Mouse (Mus musculus): ENCODE results near the gene Mfsd4b5.
"Not testable (repeated sequence)": the region's sequence is repeated elsewhere in the genome, so short reads cannot be mapped to it uniquely, and the experiment has no call there.

Gene Mfsd4b5

DNA sequence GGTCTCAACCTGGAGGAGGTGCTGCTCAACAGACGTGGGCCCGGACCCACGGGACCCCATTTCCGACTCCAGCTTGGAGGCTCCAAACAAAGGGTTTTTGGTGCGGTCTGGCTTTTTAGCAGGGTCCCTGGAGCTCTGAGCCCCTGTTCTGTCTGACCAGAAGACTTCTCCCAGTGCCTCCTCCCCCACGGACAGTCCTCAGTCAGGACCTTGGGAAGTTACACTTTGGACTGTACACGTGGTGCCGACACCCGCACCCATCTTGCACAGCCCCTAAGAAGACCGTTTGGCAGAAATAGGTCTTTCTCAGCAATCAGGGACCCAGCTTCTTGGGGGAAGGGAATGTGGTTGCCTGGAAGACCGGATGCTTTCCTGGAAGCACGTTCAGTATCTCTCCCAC lies at the start of gene Mfsd4b5:
TSS of gene Mfsd4b5 (minus strand) at position 181 of the 400 bp plus-strand sequence.
- DNase-seq (ENCODE audit: extremely low read depth, insufficient read length, low spot score): no peak

DNA sequence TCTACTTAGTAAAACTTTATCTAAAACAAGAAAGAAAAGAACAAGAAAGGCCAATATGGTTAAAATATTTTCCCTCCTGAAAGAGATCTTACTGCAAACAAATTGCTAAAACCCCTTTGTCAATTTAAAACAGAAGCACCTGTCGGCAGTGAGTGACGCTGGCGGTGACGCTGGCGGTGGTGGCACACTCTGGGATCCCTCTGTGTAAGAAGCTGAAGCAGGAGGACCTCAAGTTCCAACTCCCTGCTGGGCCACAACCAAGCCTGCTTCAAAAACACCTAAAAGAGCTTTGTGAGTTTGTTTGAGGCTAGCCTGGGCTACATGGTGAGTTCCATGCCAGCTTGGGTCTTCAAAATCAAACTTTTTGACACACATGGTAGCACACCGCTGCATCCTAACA lies 48.5 kb upstream of the Mfsd4b5 start:
- no peak for DNase-seq (ENCODE audit: extremely low read depth, insufficient read length, low spot score)

DNA sequence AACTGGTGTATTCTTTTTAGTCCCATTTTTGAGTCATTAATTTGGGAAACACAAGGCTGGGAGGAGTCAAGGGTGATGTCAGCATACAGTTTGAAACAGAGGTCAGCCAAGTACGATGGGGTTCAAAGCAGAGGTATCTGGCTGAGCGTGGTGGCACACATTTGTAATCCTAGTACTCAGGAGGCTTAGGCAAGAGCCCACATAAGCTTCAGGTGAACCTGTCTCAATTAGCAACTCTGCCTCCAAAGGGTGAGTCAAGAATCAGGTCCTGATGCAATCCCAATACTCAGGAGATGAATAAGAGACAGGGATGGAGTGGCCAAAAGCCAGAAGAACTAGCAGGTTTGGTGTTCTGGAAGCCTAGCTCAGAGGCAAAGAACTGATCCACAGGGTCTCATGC lies 46.5 kb upstream of the Mfsd4b5 start:
- DNase-seq (ENCODE audit: extremely low read depth, insufficient read length, low spot score): no peak

DNA sequence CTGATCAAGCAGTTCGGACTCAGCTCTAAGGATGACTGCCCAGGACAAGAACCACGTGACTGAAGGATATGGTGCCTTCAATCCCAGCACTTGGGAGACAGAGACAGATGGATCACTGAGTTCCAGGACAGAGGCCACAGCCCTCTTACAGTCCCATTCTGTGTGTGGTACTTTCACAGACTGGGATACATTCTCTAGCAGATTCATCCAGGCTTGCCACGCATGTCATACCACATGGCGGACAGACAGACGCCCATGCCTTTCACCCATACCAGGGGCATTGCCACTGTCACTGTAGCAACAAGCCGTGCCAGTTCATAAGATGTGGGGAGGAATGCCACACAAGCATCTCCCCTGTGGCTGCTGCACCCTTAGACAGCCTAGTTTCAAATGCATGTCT lies 44.3 kb upstream of the Mfsd4b5 start:
- no peak for DNase-seq (ENCODE audit: extremely low read depth, insufficient read length, low spot score)

DNA sequence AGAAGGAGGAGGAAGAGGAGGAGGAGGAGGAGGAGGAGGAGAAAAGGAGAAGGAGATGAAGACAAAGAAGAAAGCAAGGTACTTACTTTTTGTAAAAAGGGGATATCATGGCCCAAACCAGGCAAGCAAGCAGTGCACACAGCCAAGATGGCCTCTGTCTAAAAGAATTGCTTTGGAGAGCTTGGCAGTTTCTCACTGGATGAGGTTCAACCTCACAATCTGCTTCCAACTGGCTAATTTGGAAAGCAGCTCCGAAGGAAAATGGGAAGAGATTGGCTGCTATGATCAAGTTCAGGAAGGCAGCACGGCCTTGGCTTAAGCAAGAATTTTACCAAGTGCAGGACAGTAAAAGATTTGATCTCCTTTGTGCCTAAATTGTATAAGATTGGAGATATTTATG lies 43.2 kb upstream of the Mfsd4b5 start:
- no peak for DNase-seq (ENCODE audit: extremely low read depth, insufficient read length, low spot score)

DNA sequence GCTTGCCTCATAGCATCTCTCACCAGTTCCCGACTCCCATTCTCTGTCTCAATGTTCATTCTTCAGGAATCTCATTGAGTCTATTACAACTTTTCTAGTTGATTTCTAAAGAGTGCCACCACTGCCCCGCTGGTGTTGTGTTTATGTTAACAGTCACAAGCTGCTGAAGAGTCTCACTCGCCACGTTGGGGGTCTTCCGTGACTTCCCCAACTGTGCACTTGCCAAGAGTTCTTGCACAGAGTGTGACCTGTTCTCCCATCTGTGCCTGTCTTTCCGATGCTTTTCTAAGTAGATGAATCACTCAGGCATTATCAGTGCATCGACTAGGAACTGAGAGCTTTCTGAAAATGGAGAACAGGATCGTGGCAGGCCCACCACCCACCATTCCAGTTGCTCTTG lies 41.6 kb upstream of the Mfsd4b5 start:
- no peak for DNase-seq (ENCODE audit: extremely low read depth, insufficient read length, low spot score)

DNA sequence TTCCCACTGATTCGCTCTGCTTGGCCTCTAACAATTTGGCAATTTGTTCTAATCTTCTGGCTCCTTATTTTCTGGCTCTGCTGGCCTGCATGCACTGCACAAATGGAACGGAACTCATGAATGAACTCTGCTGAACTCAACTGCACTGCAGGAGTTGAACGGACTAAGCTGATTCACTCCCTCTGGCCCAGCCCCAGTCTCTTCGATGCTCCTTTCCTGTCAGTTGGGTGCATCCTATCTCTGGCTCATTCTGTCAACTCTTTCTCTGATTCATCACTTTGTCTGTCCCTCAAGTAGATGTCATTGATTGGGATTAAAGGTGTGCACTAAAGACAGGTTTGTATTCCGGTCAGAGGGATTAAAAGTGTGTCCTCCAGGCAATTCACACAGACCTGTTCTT lies 40.1 kb upstream of the Mfsd4b5 start:
- DNase-seq (ENCODE audit: extremely low read depth, insufficient read length, low spot score): no peak

DNA sequence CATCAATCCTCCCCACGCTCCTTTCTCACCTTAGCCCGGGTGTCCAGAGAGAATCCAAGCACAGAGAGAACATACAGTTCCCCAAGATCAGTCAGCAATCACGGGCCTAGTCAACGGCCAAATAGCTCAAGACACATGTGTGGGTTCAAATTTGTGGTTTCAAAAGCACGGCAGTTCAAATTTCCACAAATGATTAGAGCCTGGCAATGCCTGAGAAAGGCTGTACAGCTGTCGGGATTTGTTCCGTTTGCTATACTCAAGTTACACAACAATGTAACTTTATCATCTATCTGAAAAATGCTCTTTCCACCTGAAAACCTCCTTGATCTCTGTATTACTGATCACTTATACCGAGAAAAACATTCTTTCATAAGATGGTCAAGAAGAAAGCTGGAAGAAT lies 39.1 kb upstream of the Mfsd4b5 start:
- DNase-seq (ENCODE audit: extremely low read depth, insufficient read length, low spot score): no peak

DNA sequence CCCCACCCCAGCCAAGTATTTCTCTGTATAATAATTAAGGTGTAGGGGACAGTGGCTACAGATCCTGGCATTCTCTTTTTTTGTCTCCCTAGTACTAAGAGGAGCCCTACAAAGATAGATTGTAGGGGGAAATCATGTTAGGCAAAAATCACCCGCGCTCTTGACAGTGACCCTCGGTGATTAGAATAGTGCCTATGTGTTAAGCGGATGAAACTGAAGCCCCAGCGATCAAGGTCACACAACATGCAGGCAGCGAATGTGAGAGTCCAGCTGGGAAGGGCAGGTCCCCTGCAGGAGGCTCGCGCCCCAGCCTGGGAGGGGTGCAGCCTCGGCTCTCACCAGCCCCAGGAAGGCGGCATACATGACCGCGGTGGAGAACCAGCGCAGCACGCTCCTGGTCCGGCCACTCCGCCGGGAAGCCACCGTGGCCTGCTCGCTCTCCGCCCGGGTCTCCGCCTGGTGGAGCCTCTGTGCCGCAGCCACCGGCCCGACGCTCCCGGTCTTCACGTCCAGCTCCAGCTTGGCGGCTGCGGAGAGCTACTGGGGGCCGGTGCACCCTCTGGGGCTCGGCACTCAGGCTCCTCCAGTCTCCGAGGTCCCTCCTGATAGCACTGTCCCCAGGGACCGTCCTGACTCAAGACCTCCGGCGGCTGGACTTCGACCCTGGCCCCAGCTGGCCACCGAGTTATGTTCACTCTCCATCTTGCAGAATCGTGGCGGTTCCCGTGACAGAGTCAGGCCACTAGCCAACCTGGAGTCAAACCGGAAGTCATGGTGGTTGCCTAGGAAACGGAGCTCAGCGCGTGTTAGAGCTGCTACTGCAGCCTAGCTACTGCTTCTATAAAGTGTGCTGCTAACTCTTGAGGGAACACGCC lies 38.3 kb upstream of the Mfsd4b5 start, which contains the start of gene Mfsd4b1:
TSS of gene Mfsd4b1 (minus strand) at position 715 of the 875 bp plus-strand sequence.
- no peak for DNase-seq (ENCODE audit: extremely low read depth, insufficient read length, low spot score)

DNA sequence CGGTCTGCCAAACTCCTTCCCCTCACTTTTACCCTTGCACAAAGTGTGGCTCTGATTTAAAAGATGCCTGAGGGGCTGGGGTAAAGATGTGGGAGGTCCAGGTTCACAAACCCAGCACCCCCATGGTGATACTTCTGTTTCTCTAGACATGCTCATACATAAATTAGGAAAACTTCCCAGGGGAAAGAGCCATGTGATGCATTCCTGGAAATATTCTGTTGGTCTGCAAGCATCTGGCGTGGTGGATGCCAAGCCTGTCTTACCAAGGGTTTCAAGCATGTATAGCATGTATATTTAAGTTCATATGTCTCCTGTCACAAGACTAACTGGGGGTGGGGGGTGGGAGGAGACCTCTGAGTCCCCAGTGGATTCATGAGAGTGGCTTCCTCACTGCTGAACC lies 34.0 kb upstream of the Mfsd4b5 start:
- no peak for DNase-seq (ENCODE audit: extremely low read depth, insufficient read length, low spot score)

DNA sequence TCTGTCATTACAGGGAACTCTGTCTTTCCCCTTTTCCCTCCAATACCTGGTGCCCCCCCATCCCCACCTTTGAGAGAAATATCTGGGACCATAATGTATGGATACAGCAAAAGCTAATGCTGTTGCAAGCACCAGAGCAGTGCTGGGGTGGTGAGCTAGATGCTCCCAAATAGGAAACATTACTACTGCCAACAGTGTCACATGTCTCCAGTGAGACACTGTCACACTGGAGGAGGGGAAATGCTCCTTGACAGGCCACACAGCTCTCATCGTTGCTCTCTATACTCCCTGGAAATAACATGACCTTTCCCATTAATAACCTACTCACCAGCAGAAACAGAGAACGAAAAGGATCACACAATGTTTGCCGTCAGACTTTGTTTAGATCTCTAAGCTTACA lies 33.0 kb upstream of the Mfsd4b5 start:
- no peak for DNase-seq (ENCODE audit: extremely low read depth, insufficient read length, low spot score)

DNA sequence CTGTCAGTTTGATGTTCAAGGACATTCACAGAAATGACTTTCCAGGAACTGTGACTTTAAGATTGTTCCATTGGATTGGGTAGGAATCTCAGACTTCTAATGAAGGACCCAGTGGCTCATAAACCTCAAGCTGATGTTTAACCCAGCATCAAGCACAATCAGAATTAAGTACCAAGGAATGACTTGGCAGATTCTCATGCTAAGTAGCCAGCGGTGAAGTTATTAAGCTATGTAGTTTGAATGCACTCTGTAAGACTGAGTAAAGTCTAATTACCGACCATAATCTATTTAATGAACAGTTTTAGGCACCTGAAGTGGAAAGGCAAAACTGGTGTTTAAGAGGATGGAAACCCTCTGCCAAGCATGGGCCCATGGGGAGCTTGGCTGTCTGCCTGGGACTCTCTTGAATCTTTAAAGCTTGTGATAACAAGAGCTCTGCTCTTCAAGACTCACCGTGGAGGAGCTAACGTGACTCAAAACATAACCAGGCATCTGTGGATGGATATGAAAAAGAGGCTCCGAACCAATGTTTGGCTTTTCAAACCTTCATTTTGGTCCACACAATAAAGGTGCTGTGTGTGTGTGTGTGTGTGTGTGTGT lies 31.9 kb upstream of the Mfsd4b5 start:
- DNase-seq (ENCODE audit: extremely low read depth, insufficient read length, low spot score): no peak

DNA sequence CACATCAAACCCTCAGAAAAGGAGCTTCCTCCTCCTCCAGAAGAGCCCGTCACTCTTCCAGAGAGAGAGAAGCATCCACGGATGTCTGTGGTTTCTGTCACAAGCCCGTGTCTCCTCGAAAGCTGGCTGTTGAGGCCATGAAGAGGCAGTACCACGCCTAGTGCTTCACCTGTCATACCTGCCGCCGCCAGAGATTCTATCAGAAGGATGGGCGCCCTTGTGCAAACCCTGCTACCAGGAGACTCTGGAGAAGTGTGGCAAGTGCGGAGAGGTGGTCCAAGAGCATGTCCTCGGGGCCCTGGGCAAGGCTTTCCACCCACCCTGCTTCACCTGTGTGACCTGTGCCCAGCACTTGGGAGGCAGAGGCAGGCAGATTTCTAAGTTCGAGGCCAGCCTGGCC lies 23.1 kb upstream of the Mfsd4b5 start:
- DNase-seq (ENCODE audit: extremely low read depth, insufficient read length, low spot score): no peak

DNA sequence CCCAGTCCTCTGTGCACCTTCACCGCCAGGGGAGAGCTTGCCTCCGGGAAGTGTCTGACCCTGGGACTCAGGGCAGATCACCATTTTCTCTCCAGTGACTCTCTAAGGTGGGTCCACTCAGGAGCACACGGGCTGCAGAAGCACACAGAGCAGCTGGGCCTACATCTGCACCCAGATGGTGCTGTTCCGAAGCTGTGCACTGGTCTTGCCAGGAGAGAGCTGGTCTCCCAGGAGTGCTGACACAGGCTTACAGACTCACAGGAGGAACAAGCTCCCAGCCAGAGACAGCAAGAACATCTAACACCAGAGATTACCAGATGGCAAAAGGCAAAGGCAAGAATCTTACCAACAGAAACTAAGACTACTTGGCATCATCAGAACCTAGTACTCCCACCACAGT lies 22.4 kb upstream of the Mfsd4b5 start:
- not testable (repeated sequence) for DNase-seq (ENCODE audit: extremely low read depth, insufficient read length, low spot score)

DNA sequence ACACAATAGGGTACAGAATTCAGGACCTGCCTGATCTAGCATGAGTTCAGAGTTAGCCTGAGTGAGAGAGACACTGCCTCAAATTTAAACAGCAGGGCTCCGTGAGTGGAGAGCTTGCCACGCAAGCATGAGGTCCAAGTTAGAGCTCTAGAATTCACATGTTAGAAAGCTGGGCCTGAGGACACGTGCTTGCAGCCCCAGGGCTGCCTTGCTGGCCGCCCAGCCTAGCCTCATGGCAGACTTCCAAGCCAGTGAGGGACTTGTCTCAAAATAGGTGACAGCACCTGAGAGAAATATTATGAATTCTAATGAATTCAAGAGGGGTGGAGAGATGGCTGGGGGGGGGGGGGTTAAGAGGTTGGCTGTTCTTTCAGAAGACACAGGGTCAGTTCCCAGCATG lies 21.5 kb upstream of the Mfsd4b5 start:
- no peak for DNase-seq (ENCODE audit: extremely low read depth, insufficient read length, low spot score)

DNA sequence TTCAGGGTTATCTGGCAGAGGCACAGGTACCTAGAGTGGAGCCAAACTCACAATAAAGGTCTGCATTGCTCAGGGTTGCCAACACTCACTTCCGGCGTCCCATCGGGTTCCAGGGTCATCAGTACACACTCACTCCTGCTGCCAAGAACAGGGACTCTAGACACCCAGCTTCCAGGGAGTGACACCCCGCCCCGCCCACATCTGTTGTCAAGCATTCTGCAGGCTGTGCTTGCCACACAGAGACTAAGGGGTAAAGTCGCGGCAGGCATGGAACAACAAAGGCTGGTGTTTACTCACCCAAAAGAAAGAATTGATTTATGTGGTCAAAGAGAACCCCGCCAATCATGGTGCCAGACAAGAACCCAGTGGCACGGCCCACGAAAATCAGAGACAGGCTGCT lies 20.5 kb upstream of the Mfsd4b5 start:
- no peak for DNase-seq (ENCODE audit: extremely low read depth, insufficient read length, low spot score)

DNA sequence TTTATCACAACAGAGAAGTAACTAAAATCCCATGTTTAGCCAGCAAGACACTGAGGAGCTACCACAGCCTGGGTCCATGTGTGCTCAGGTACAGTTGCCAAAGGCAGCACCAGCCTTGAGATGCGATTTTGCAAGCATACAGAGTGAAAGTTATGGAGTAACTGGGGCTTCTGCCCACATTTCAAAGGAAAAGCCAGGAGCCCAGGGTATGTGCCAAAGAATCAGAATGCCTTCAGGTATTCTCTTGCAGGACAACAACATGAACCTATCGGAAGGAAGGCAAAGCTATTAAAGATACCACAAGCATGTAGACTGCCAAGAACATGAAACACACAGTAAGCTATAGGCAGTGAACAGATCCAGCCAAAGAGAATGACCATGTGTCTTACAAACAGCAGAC lies 14.3 kb upstream of the Mfsd4b5 start:
- no peak for DNase-seq (ENCODE audit: extremely low read depth, insufficient read length, low spot score)

DNA sequence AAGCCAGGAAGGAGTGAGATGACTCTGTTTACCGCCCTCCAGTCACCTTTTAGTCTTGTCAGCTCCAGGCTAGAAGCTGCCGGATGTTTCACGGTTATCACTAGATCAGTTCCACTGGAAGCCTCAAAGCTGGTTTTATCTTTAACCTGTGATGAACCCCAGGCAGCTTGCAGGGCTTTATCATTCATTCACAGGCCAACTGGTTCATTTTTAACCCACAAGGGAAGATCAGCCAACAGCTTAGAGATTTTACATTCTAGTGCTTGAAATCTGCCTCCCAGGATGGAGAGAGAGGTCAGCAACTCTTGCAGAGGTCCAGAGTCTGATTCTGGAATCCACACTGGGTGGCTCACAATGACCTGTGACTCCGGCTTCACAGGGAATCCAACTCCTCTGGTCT lies 4.7 kb upstream of the Mfsd4b5 start:
- DNase-seq (ENCODE audit: extremely low read depth, insufficient read length, low spot score): no peak

DNA sequence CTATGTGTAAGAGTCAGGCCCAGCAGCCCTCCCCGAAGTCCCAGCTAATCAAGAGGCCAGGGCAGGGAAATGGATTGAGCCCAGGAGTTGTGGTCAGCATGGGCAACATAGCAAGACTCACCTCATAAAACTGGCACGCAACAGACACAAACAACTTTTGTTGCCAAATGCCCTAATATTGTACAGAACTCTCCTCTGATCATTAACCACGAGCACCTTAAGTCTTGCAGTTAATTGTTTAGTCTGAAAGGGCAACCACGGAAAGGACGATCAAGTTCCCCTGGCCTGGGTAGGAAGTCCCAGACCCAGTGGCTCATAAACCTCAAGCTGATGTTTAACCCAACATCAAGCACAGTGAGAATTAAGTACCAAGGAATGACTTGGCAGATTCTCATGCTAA lies 3.8 kb downstream of the Mfsd4b5 start:
- DNase-seq (ENCODE audit: extremely low read depth, insufficient read length, low spot score): no peak

DNA sequence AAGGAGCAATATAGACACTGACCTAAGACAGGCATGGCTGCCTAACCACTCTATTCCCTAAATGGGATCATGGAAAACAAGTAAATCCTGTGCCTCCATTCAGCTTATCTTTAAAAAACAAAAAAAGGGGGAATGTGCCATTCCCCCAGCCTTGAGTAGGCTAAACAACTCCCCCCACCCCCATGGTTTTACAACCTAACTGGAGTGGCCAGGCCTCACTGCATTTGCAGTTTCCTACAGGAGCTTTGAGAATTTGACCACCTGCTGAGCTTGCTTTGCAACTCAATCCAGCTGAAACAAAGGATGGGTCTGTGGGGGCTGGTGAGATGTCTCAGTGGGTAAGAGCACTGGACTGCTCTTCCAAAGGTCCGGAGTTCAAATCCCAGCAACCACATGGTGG lies 8.2 kb downstream of the Mfsd4b5 start:
- no peak for DNase-seq (ENCODE audit: extremely low read depth, insufficient read length, low spot score)

DNA sequence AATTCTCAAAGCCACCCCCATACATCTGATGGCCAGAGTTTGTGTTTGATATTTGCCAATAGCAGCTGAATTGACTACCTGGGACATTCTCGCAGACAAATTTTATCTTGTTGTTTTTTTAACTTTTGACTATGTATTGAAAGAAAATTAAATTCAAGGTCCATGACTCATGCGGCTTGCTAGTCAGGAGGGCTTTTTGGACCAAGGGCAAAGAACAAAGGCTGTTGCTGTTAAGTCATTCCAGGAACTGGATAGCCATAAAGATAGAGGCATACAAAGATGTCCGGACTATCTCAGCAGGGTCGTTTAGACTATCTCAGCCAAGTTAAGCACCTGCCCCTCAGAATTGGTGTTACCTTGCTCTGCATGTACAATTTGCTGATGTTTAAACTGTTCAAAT lies 9.1 kb downstream of the Mfsd4b5 start:
- DNase-seq (ENCODE audit: extremely low read depth, insufficient read length, low spot score): no peak

DNA sequence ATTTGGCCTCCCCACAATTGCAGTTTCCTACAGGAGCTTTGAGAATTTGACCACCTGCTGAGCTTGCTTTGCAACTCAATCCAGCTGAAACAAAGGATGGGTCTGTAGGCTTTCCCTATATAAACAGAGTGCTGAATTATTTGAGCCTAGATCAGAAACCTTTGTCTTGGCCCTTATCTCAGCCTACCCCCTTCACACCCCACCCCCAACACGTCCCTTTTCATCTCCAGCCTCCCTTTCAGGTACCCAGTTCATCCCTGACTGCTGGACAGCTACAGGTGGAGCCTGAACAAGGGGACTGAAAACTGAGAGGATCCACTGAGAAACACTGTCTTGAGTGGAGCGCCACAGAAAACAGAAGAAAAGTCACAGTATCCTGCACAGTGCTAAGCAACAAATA lies 10.7 kb downstream of the Mfsd4b5 start:
- no peak for DNase-seq (ENCODE audit: extremely low read depth, insufficient read length, low spot score)

Measured in 3134 (cell line).